Mouse (Mus musculus): Measurements from ENCODE around the gene Tcp11. TPM values are rescaled to one million over a fixed set of nuclear protein-coding genes. Genes with fewer than 3 reads are reported as not detected.

The Tcp11 gene
- total and polyA plus RNA-seq, 3 experiments, result 0.50 to 0.82 TPM; not detected in 1

GRCm38 (mm10) chr17:28122949-28123348, 42.5 kb upstream of the Tcp11 start:
- H3K4me1 ChIP-seq (ENCODE audit: control insufficient read depth in 1 of 2, insufficient read depth in 2 of 2, low read length in 2 of 2), result no peaks in the 10 kb centered on the region
- H3K36me3 ChIP-seq (ENCODE audit: control insufficient read depth in 1 of 2, insufficient read depth in 2 of 2, low read length in 2 of 2), result no peaks in the 10 kb centered on the region
- H3K4me3 ChIP-seq (ENCODE audit: control insufficient read depth in 1 of 2, insufficient read depth in 1 of 2, low read depth in 2 of 2, low read length in 2 of 2), result no peak overlapping the region
- H3K9ac ChIP-seq (ENCODE audit: control insufficient read depth, low read depth, low read length, poor library complexity, severe bottlenecking), result no peak overlapping the region
- H3K79me2 ChIP-seq (ENCODE audit: control insufficient read depth, insufficient read depth, low read length, poor library complexity), result no peaks in the 10 kb centered on the region
- peaks cover 0 to 1% of the 10 kb centered on the region in 2 experiments for H3K27me3 ChIP-seq (ENCODE audit: control insufficient read depth in 1 of 2, insufficient read depth in 2 of 2, low read length in 2 of 2)
- no peak overlapping the region for H3K27ac ChIP-seq (ENCODE audit: control insufficient read depth, low read depth, low read length)
- H3K9me3 ChIP-seq (replicated peaks; ENCODE audit: insufficient read depth, low read length), result no peaks in the 10 kb centered on the region
- no peak for DNase-seq (ENCODE audit: low read depth, low spot score)
- TF ChIP-seq TAL1 (IDR thresholded peaks at IDR 0.05; ENCODE audit: low read length), result no peak
- TF ChIP-seq NRF1 (IDR thresholded peaks at IDR 0.05; ENCODE audit: insufficient read depth, low read depth, low read length, poor library complexity, severe bottlenecking), result no peak
- no peak for TF ChIP-seq NELFE (IDR thresholded peaks at IDR 0.05; ENCODE audit: low read depth, low read length)
- no peak for TF ChIP-seq ELF1 (IDR thresholded peaks at IDR 0.05; ENCODE audit: low read depth, low read length)
- TF ChIP-seq SMC3 (IDR thresholded peaks at IDR 0.05; ENCODE audit: low read depth, low read length), result no peak
- TF ChIP-seq POLR2A (IDR thresholded peaks at IDR 0.05; ENCODE audit: control insufficient read depth in 1 of 2, insufficient read depth in 1 of 2, low read depth in 1 of 2, low read length in 2 of 2, poor library complexity in 1 of 2), result no peak
- no peak for TF ChIP-seq USF2 (IDR thresholded peaks at IDR 0.05; ENCODE audit: borderline replicate concordance in 1 of 2, insufficient read depth in 1 of 2, low read depth in 1 of 2, low read length in 2 of 2)
- no peak for TF ChIP-seq ZC3H11A (IDR thresholded peaks at IDR 0.05; ENCODE audit: low read depth, low read length)
- no peak for TF ChIP-seq E2F4 (IDR thresholded peaks at IDR 0.05; ENCODE audit: borderline replicate concordance, low read depth, low read length)
- TF ChIP-seq MYC (IDR thresholded peaks at IDR 0.05; ENCODE audit: low read depth, low read length), result no peak
- TF ChIP-seq RAD21 (IDR thresholded peaks at IDR 0.05; ENCODE audit: low read depth, low read length), result no peak
- no peak for TF ChIP-seq TCF12 (IDR thresholded peaks at IDR 0.05; ENCODE audit: low read depth, low read length)
- no peak for TF ChIP-seq POLR2AphosphoS2 (IDR thresholded peaks at IDR 0.05; ENCODE audit: low read length)
- TF ChIP-seq SIN3A (IDR thresholded peaks at IDR 0.05; ENCODE audit: low read length), result no peak
- TF ChIP-seq RCOR1 (IDR thresholded peaks at IDR 0.05; ENCODE audit: low read depth, low read length), result no peak

GRCm38 (mm10) chr17:28120460-28120859, 40.0 kb upstream of the Tcp11 start:
- Histone ChIP-seq H3K36me3 (ENCODE audit: control insufficient read depth in 1 of 2, insufficient read depth in 2 of 2, low read length in 2 of 2) (no peaks in the 10 kb centered on the region), H3K27me3 (ENCODE audit: control insufficient read depth in 1 of 2, insufficient read depth in 2 of 2, low read length in 2 of 2) (peaks cover 0 to 6% of the 10 kb centered on the region in 2 experiments), H3K79me2 (ENCODE audit: control insufficient read depth, insufficient read depth, low read length, poor library complexity) (no peaks in the 10 kb centered on the region), H3K27ac (ENCODE audit: control insufficient read depth, low read depth, low read length) (no peak overlapping the region), H3K9me3 (replicated peaks; ENCODE audit: insufficient read depth, low read length) (no peaks in the 10 kb centered on the region), H3K9ac (ENCODE audit: control insufficient read depth, low read depth, low read length, poor library complexity, severe bottlenecking) (no peak overlapping the region), H3K4me3 (ENCODE audit: control insufficient read depth in 1 of 2, insufficient read depth in 1 of 2, low read depth in 2 of 2, low read length in 2 of 2) (no peak overlapping the region), H3K4me1 (ENCODE audit: control insufficient read depth in 1 of 2, insufficient read depth in 2 of 2, low read length in 2 of 2) (no peaks in the 10 kb centered on the region)
- no peak for DNase-seq (ENCODE audit: low read depth, low spot score)
- TF ChIP-seq MYC (IDR thresholded peaks at IDR 0.05; ENCODE audit: low read depth, low read length), result no peak
- no peak for TF ChIP-seq MYB (IDR thresholded peaks at IDR 0.05; ENCODE audit: low read depth, low read length)
- no peak for TF ChIP-seq MEF2A (IDR thresholded peaks at IDR 0.05; ENCODE audit: extremely low read depth, insufficient replicate concordance, low read depth, low read length, poor library complexity, severe bottlenecking)
- no peak for TF ChIP-seq NRF1 (IDR thresholded peaks at IDR 0.05; ENCODE audit: insufficient read depth, low read depth, low read length, poor library complexity, severe bottlenecking)
- no peak for TF ChIP-seq USF1 (IDR thresholded peaks at IDR 0.05; ENCODE audit: low read depth, low read length)
- TF ChIP-seq ZKSCAN1 (IDR thresholded peaks at IDR 0.05; ENCODE audit: low read depth, low read length), result no peak
- no peak for TF ChIP-seq ZMIZ1 (IDR thresholded peaks at IDR 0.05; ENCODE audit: low read depth, low read length)
- TF ChIP-seq E2F4 (IDR thresholded peaks at IDR 0.05; ENCODE audit: borderline replicate concordance, low read depth, low read length), result no peak
- no peak for TF ChIP-seq BHLHE40 (IDR thresholded peaks at IDR 0.05; ENCODE audit: borderline replicate concordance, low read depth, low read length)
- no peak for TF ChIP-seq TCF12 (IDR thresholded peaks at IDR 0.05; ENCODE audit: low read depth, low read length)
- TF ChIP-seq SIN3A (IDR thresholded peaks at IDR 0.05; ENCODE audit: low read length), result no peak
- no peak for TF ChIP-seq POLR2AphosphoS5 (IDR thresholded peaks at IDR 0.05; ENCODE audit: borderline replicate concordance, low read depth, low read length)
- TF ChIP-seq MAZ (IDR thresholded peaks at IDR 0.05; ENCODE audit: low read depth, low read length), result no peak
- TF ChIP-seq USF2 (IDR thresholded peaks at IDR 0.05; ENCODE audit: borderline replicate concordance in 1 of 2, insufficient read depth in 1 of 2, low read depth in 1 of 2, low read length in 2 of 2), result no peak
